In the genomic region with DNA sequence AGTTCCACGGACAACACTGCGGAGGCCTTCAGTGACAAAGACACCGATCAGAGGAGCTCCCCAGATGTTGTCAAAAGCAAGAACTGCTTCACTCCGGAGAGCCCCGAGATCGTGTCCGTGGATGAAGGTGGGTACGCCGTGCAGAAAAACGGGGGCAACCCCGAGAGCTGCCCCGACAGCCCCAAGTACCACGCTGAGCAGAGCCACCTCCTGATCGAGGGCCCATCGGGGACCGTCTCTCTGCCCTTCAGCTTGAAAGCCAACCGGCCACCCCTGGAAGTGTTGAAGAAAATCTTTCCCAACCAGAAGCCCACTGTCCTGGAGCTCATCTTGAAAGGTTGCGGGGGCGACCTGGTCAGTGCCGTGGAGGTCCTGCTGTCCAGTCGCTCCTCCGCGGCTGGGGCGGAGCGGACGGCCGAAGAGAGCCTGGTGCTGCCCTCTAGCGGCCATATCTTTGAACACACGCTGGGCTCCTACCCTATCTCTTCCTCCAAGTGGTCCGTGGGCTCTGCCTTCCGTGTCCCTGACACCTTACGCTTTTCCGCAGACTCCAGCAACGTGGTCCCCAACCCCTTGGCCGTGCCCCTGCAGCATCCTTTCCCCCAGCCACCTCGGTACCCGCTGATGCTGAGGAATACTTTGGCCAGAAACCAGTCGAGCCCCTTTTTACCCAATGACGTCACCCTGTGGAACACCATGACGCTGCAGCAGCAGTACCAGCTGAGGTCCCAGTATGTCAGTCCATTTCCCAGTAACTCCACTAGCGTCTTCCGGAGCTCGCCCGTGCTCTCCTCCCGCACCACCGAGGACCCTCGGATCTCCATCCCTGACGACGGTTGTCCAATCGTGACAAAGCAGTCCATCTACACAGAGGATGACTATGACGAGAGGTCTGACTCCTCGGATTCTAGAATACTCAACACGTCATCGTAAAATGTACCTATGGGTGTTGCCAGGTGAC, we compare ENCODE assay signal across 8 mouse cellular contexts. TPM values are rescaled to one million over a fixed set of nuclear protein-coding genes. Genes with fewer than 3 reads are reported as not detected.
DNase-seq lines count a peak whose midpoint lies in the region; ATAC-seq and TF ChIP-seq lines count a peak whose summit lies in the region.

No protein-coding gene starts in this region.

- intact Hi-C loops in heart, postnatal 25 days (cut with DNase I): loop anchor here (2.0 to 10.0 kb wide), 4 partner anchors 76 to 518 kb away; no protein-coding TSS in a partner anchor

- peaks cover 93% of the 10 kb centered on the region for H3K27me3 ChIP-seq in heart, embryonic 15.5 days
- H3K27me3 ChIP-seq in liver, embryonic 15.5 days: peaks cover 87% of the 10 kb centered on the region
- H3K27me3 ChIP-seq in stomach, embryonic 14.5 days (ENCODE audit: control insufficient read depth, insufficient read depth, low read length): peaks cover 29% of the 10 kb centered on the region

- H3K4me2 ChIP-seq in heart, embryonic 15.5 days: peak overlapping the region; percentile 68
- peak overlapping the region; percentile 51 for H3K4me2 ChIP-seq in liver, embryonic 15.5 days
- H3K4me2 ChIP-seq in stomach, embryonic 14.5 days (replicated peaks; ENCODE audit: low read depth, low read length): peak overlapping the region; percentile 44

- H3K27ac ChIP-seq in embryonic fibroblast, embryonic 13.5 days (ENCODE audit: insufficient read depth, low read length): no peak overlapping the region
- H3K27ac ChIP-seq in heart, embryonic 15.5 days: no peak overlapping the region
- no peak overlapping the region for H3K27ac ChIP-seq in liver, embryonic 15.5 days (replicated peaks)
- no peak overlapping the region for H3K27ac ChIP-seq in stomach, embryonic 14.5 days (ENCODE audit: low read length)

- WGBS in heart, embryonic 15.5 days: 32% methylated on average over 54 of the region's 54 CpGs
- WGBS in liver, embryonic 15.5 days (ENCODE audit: insufficient replicate concordance): 24% methylated on average over 54 of the region's 54 CpGs
- 32% methylated on average over 54 of the region's 54 CpGs for WGBS in stomach, embryonic 14.5 days

- no peak for TF ChIP-seq POLR2A in embryonic fibroblast, embryonic 13.5 days (IDR thresholded peaks at IDR 0.05; ENCODE audit: low read depth, low read length)

- peak; percentile 61 for TF ChIP-seq CTCF in embryonic fibroblast, embryonic 13.5 days (IDR thresholded peaks at IDR 0.05; ENCODE audit: borderline replicate concordance, insufficient read depth, low read length)

- H3K36me3 ChIP-seq in heart, embryonic 15.5 days: no peaks in the 10 kb centered on the region
- H3K36me3 ChIP-seq in liver, embryonic 15.5 days (replicated peaks): no peaks in the 10 kb centered on the region
- no peaks in the 10 kb centered on the region for H3K36me3 ChIP-seq in stomach, embryonic 14.5 days (ENCODE audit: control insufficient read depth, insufficient read depth, low read length)

- H3K4me3 ChIP-seq in embryonic fibroblast, embryonic 13.5 days (ENCODE audit: insufficient read depth, low read length): no peak overlapping the region
- peak overlapping the region; percentile 38 for H3K4me3 ChIP-seq in heart, embryonic 15.5 days
- peak overlapping the region; percentile 21; the same call in 1 of the 2 replicates for H3K4me3 ChIP-seq in liver, embryonic 15.5 days (replicated peaks)
- H3K4me3 ChIP-seq in stomach, embryonic 14.5 days (ENCODE audit: low read depth, low read length): peak overlapping the region; percentile 18

- H3K4me1 ChIP-seq in embryonic fibroblast, embryonic 13.5 days (ENCODE audit: control insufficient read depth, insufficient read depth, low read length): no peaks in the 10 kb centered on the region
- peaks cover 6% of the 10 kb centered on the region for H3K4me1 ChIP-seq in heart, embryonic 15.5 days (replicated peaks)
- peaks cover 3% of the 10 kb centered on the region; the same call in 1 of the 2 replicates for H3K4me1 ChIP-seq in liver, embryonic 15.5 days (replicated peaks)
- H3K4me1 ChIP-seq in stomach, embryonic 14.5 days (ENCODE audit: control insufficient read depth, insufficient read depth, low read length): no peaks in the 10 kb centered on the region

- DNase-seq in heart, adult 11 months: peak; percentile 94
- DNase-seq in heart, postnatal 25 days (ENCODE audit: low spot score): no peak
- peak; percentile 85 for DNase-seq in kidney, postnatal 10 days
- peak; percentile 14 to 45 for DNase-seq in natural killer cell, adult 2 months (ENCODE audit: low spot score in 2 of 2)

- no peaks in the 10 kb centered on the region for H3K9me3 ChIP-seq in heart, embryonic 15.5 days (replicated peaks)
- H3K9me3 ChIP-seq in liver, embryonic 15.5 days (replicated peaks): no peaks in the 10 kb centered on the region
- no peaks in the 10 kb centered on the region for H3K9me3 ChIP-seq in stomach, embryonic 14.5 days (ENCODE audit: control insufficient read depth, low read depth, low read length)

- H3K9ac ChIP-seq in heart, embryonic 15.5 days: 0 out of 2 replicates have a peak overlapping the region, but pooled peaks have one; percentile 16
- H3K9ac ChIP-seq in liver, embryonic 15.5 days: no peak overlapping the region
- H3K9ac ChIP-seq in stomach, embryonic 14.5 days (replicated peaks; ENCODE audit: low read depth, low read length): no peak overlapping the region

- ATAC-seq in heart, embryonic 15.5 days (replicated peaks; ENCODE audit: insufficient number of reproducible peaks, insufficient read depth, low FRiP score, low read depth): peak; percentile 35
- no peak for ATAC-seq in liver, embryonic 15.5 days (ENCODE audit: insufficient read depth)
- peak; percentile 33; the same call in 1 of the 2 replicates for ATAC-seq in stomach, embryonic 14.5 days (ENCODE audit: insufficient number of reproducible peaks, insufficient read depth, low FRiP score, low read depth)

RNA-seq across cellular contexts. Expression of a gene that starts 12.5 kb away (rescaled TPM):
- not detected for total RNA-seq in heart, postnatal 25 days (2021)
- not detected in 2 replicates for polyA plus RNA-seq in embryonic fibroblast, embryonic 13.5 days (2011; ENCODE audit: insufficient read length, low read depth, missing spikeins)
- polyA plus RNA-seq in heart, embryonic 15.5 days (2015; fragmentation: Nextera tagmentation; extraction: Ambion mirVana): 0.15 and 0.41 TPM in 2 replicates
- not detected in 2 replicates for polyA plus RNA-seq in liver, embryonic 15.5 days (2015; fragmentation: Nextera tagmentation; extraction: Ambion mirVana)
- 1.0 and 1.9 TPM in 2 replicates for polyA plus RNA-seq in stomach, embryonic 14.5 days (2014; fragmentation: Nextera tagmentation; extraction: Ambion mirVana)

RNA-seq across cellular contexts. Expression of a gene that starts 49.6 kb away (rescaled TPM):
- total RNA-seq in heart, postnatal 25 days (2021): under 1 TPM; 0.14 to 0.18 TPM
- polyA plus RNA-seq in embryonic fibroblast, embryonic 13.5 days (2011; ENCODE audit: insufficient read length, low read depth, missing spikeins): 1.1 and 3.1 TPM in 2 replicates
- 0.79 and 4.9 TPM in 2 replicates for polyA plus RNA-seq in heart, embryonic 15.5 days (2015; fragmentation: Nextera tagmentation; extraction: Ambion mirVana)
- 0.26 and 0.51 TPM in 2 replicates for polyA plus RNA-seq in liver, embryonic 15.5 days (2015; fragmentation: Nextera tagmentation; extraction: Ambion mirVana)
- polyA plus RNA-seq in stomach, embryonic 14.5 days (2014; fragmentation: Nextera tagmentation; extraction: Ambion mirVana): 1.9 and 2.1 TPM in 2 replicates
